Mouse (Mus musculus): ENCODE data around the gene Mylk.

- no peak for TF ChIP-seq TAL1 (IDR thresholded peaks at IDR 0.05; ENCODE audit: low read length)
- TF ChIP-seq GATA1 (IDR thresholded peaks at IDR 0.05; ENCODE audit: low read length) = no peak
These were observed 59.4 kb downstream of the Mylk start for GRCm38 (mm10) chr16:34804286-34805010.

All from erythroblast, embryonic 14.5 days (primary cell).